Mouse (Mus musculus): Measurements from ENCODE around the gene Ube2m.

The Ube2m gene

GRCm38 (mm10) chr7:12998851-12999250 is 39.2 kb downstream of the Ube2m start, which contains the start of gene Trim28:
Trim28 (plus strand) TSS chr7:12999114.
- no peak for DNase-seq (ENCODE audit: low spot score in 2 of 2)

DNA sequence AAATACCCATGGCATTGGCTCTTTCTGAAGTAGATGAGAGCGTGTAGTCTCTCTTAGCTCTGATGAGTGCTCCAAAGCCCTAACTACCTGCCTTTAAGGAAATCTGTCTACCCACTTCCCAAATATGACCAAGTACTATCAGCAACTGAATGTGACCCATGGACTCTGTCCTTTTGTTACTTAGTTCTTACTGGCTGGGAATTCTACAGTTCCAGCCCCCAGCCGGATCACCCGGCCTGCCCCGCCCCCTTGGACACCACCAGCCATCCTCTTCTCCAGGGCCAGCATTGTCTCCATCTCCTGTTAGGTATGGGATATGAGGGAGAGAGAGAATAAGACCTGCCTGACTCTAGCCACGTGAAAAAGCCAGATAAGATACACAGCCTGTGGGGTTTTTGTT is 40.0 kb downstream of the Ube2m start, which contains the start of gene Slc27a5:
TSS of gene Slc27a5 (minus strand) at position 140 of the 400 bp plus-strand sequence.
- no peak for DNase-seq (ENCODE audit: low spot score in 2 of 2)

- no peak for DNase-seq (ENCODE audit: low spot score in 2 of 2)
Observed at GRCm38 (mm10) chr7:12997230-12997629, 40.8 kb downstream of the Ube2m start.

GRCm38 (mm10) chr7:12995862-12996261 is 42.2 kb downstream of the Ube2m start:
- DNase-seq (ENCODE audit: low spot score in 2 of 2) = no peak

DNA sequence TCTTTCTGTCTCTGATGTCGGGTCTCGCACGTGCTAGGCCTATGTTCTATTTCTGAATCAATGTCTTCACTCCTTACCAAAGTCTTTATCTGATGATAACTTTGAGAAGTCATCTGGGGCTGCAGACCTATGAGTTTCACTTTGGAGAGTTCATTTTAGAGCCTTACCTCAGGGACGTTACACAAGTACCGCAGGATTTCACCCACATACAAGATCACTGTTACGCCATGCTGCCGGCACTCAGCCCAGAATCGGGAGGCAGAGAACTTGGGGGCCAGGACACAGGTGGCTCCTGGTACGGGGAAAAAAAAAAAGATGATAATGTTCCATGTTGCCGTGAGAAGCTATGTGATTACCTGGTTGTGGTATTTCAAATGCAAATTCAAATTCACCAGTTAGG is 44.9 kb downstream of the Ube2m start:
- no peak for DNase-seq (ENCODE audit: low spot score in 2 of 2)

- DNase-seq (ENCODE audit: low spot score in 2 of 2) = no peak
Observed at GRCm38 (mm10) chr7:12992222-12992621, 45.9 kb downstream of the Ube2m start.

DNA sequence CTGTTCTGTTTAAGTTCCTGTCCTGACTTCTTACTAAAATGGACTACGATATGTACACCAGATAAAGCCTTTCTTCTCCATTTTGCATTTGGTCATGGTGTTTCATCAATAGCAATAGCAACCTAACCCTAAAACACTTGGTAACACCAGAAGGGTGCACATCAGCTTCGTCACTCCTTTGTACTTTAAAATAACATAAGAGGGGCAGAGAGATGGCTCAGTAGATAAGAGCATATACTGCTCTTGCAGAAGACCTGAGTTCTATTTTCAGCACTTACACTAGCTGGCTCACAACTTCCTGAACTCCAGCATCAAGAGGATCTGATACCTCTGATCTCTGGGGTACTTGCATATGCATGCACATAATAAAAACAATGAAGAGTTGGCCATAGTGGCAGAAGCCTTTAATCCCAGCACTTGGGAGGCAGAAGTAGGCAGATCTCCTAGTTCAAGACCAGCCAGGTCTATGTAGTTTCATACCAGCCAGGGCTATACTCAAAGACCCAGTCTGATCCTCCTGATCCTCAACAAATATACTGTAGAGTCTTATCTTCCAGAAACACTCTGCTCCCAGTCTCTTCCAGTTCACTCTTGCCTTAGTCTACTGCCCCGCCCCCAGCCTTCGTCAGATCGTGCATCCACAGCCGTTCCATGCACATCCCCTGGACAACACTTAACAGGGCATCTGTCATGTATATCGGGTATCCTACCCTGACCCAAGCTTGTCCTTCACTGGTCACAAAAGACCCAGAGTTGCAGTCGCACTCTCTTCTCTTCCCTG is 50.5 kb downstream of the Ube2m start:
- no peak for DNase-seq (ENCODE audit: low spot score in 2 of 2)

GRCm38 (mm10) chr7:12986906-12987305 is 51.2 kb downstream of the Ube2m start:
- no peak for DNase-seq (ENCODE audit: low spot score in 2 of 2)

GRCm38 (mm10) chr7:12985724-12986123 is 52.4 kb downstream of the Ube2m start:
- DNase-seq (ENCODE audit: low spot score in 2 of 2) = no peak

Measured in right cerebral cortex, adult 2 months (tissue).